Mouse (Mus musculus): ENCODE results near the gene Gm6880.
"Not testable (repeated sequence)": the region's sequence is repeated elsewhere in the genome, so short reads cannot be mapped to it uniquely, and the experiment has no call there.

Gene Gm6880

GRCm38 (mm10) chrX:74481349-74481885 is at the start of gene Gm6880:
Gm6880 (minus strand) TSS chrX:74481399.
- DNase-seq (ENCODE audit: low read depth, low spot score): not testable (repeated sequence)

GRCm38 (mm10) chrX:74517461-74517860 is 36.3 kb upstream of the Gm6880 start:
- not testable (repeated sequence) for DNase-seq (ENCODE audit: low read depth, low spot score)

- no peak for DNase-seq (ENCODE audit: low read depth, low spot score)
These were observed 15.9 kb upstream of the Gm6880 start for GRCm38 (mm10) chrX:74497131-74497530.

- DNase-seq (ENCODE audit: low read depth, low spot score): peak; percentile 49
These were observed 28.4 kb downstream of the Gm6880 start for GRCm38 (mm10) chrX:74452773-74453172.

- DNase-seq (ENCODE audit: low read depth, low spot score): no peak
These were observed 29.9 kb downstream of the Gm6880 start for GRCm38 (mm10) chrX:74451157-74451912.

Measured in A20 (cell line).